In genomic region chr7:102255954-102256353, GRCm38 (mm10) we compare ENCODE assay signal across 8 mouse cellular contexts. TPM values are rescaled to one million over a fixed set of nuclear protein-coding genes. Genes with fewer than 3 reads are reported as not detected.
DNase-seq lines count a peak whose midpoint lies in the region; ATAC-seq and TF ChIP-seq lines count a peak whose summit lies in the region.

Gene Rhog (minus strand): TSS chr7:102256054.

- H3K36me3 ChIP-seq in heart, embryonic 11.5 days (ENCODE audit: control insufficient read depth, insufficient read depth, low read length), result no peaks in the 10 kb centered on the region
- H3K36me3 ChIP-seq in midbrain, embryonic 16.5 days (ENCODE audit: control insufficient read depth, insufficient read depth, low read length), result no peaks in the 10 kb centered on the region

- no peak within 1 kb of the TSS for H3K27ac ChIP-seq in left cerebral cortex, adult 2 months
- no peak within 1 kb of the TSS for H3K27ac ChIP-seq in cortical plate, adult 2 months (ENCODE audit: insufficient read depth, low read length)
- no peak within 1 kb of the TSS for H3K27ac ChIP-seq in heart, embryonic 11.5 days (ENCODE audit: low read depth, low read length)
- H3K27ac ChIP-seq in midbrain, embryonic 16.5 days (ENCODE audit: low read length), result no peak within 1 kb of the TSS

- 75% methylated on average over 3 of the region's 3 CpGs for WGBS in heart, embryonic 11.5 days (ENCODE audit: insufficient replicate concordance)
- 88% methylated on average over 3 of the region's 3 CpGs for WGBS in midbrain, embryonic 16.5 days

- DNase-seq in left cerebral cortex, adult 2 months (ENCODE audit: extremely low spot score in 1 of 2, low spot score in 2 of 2), result no peak
- no peak for DNase-seq in left cerebral cortex, adult 11 months (ENCODE audit: low spot score)
- DNase-seq in layer of hippocampus, postnatal 36 days, result no peak
- no peak for DNase-seq in ovary, postnatal 10 days (ENCODE audit: low spot score)
- no peak for DNase-seq in kidney, adult 11 months

- no peak for TF ChIP-seq CTCF in left cerebral cortex, adult 2 months (IDR thresholded peaks at IDR 0.05)
- TF ChIP-seq CTCF in cortical plate, adult 2 months (IDR thresholded peaks at IDR 0.05; ENCODE audit: extremely low read depth, insufficient read depth, low read length), result no peak

- ATAC-seq in heart, embryonic 11.5 days (replicated peaks; ENCODE audit: insufficient number of reproducible peaks, low FRiP score, low TSS enrichment), result no peak
- ATAC-seq in midbrain, embryonic 16.5 days, result no peak

- H3K4me3 ChIP-seq in left cerebral cortex, adult 2 months, result no peak within 1 kb of the TSS
- no peak within 1 kb of the TSS for H3K4me3 ChIP-seq in cortical plate, adult 2 months (ENCODE audit: insufficient read depth, low read length)
- H3K4me3 ChIP-seq in heart, embryonic 11.5 days (ENCODE audit: low read depth, low read length), result no peak within 1 kb of the TSS
- no peak within 1 kb of the TSS for H3K4me3 ChIP-seq in midbrain, embryonic 16.5 days (ENCODE audit: low read depth, low read length)

- H3K9me3 ChIP-seq in heart, embryonic 11.5 days (replicated peaks; ENCODE audit: control insufficient read depth, low read length), result no peaks in the 10 kb centered on the region
- no peaks in the 10 kb centered on the region for H3K9me3 ChIP-seq in midbrain, embryonic 16.5 days (replicated peaks; ENCODE audit: control insufficient read depth, low read length, poor library complexity, severe bottlenecking)

- no peak for TF ChIP-seq POLR2A in cortical plate, adult 2 months (IDR thresholded peaks at IDR 0.05; ENCODE audit: extremely low read depth, insufficient read depth, low read length)

- no peaks in the 10 kb centered on the region for H3K27me3 ChIP-seq in heart, embryonic 11.5 days (ENCODE audit: control insufficient read depth, insufficient read depth, low read length)
- no peaks in the 10 kb centered on the region for H3K27me3 ChIP-seq in midbrain, embryonic 16.5 days (ENCODE audit: control insufficient read depth, insufficient read depth, low read depth, low read length)

- intact Hi-C loops in left cerebral cortex, adult 2 months (cut with DNase I), result no loop called here

- H3K9ac ChIP-seq in heart, embryonic 11.5 days (ENCODE audit: low read depth, low read length), result no peak within 1 kb of the TSS
- H3K9ac ChIP-seq in midbrain, embryonic 16.5 days (ENCODE audit: low read depth, low read length), result no peak within 1 kb of the TSS

- no peaks in the 10 kb centered on the region for H3K4me1 ChIP-seq in cortical plate, adult 2 months (ENCODE audit: control insufficient read depth, insufficient read depth, low read length)
- 0 out of 2 replicates have a peak, but pooled peaks cover 4% of the 10 kb centered on the region for H3K4me1 ChIP-seq in heart, embryonic 11.5 days (ENCODE audit: control insufficient read depth, insufficient read depth, low read length)
- H3K4me1 ChIP-seq in midbrain, embryonic 16.5 days (ENCODE audit: control insufficient read depth, insufficient read depth, low read length), result peaks cover 3% of the 10 kb centered on the region; the same call in 1 of the 2 replicates

- H3K4me2 ChIP-seq in heart, embryonic 11.5 days, result no peak within 1 kb of the TSS
- no peak within 1 kb of the TSS for H3K4me2 ChIP-seq in midbrain, embryonic 16.5 days (ENCODE audit: low read length)

RNA-seq across cellular contexts. Expression of gene Rhog, which starts in this region (rescaled TPM):
- total RNA-seq in left cerebral cortex, adult 2 months (2021), result 10 to 100 TPM; 19.2 to 21.7 TPM
- polyA plus RNA-seq in cortical plate, adult 2 months (2012; rRNA removed), result 50.9 and 55.1 TPM in 2 replicates
- polyA plus RNA-seq in heart, embryonic 11.5 days (2014; fragmentation: Nextera tagmentation; extraction: Ambion mirVana), result 47.5 and 59.6 TPM in 2 replicates
- 10 to 100 TPM; 23.9 to 29.4 TPM for total RNA-seq in layer of hippocampus, postnatal 36 days (2021)
- polyA plus RNA-seq in midbrain, embryonic 16.5 days (2015; fragmentation: Nextera tagmentation; extraction: Ambion mirVana), result 12.8 and 14.6 TPM in 2 replicates
